Mouse (Mus musculus) limb, embryonic 11.5 days (tissue): ENCODE measurements around the gene Coa5. TPM values are rescaled to one million over a fixed set of nuclear protein-coding genes. Genes with fewer than 3 reads are reported as not detected.

Experiments
- ATAC-seq: fragments of 200-750 bp; cut with Nextera tagmentation; 2 replicates; pipeline ENCODE4 v1.8.0; 2017; ENCODE audit warnings: low read depth; ENCODE audit not compliant: insufficient number of reproducible peaks, low FRiP score, low TSS enrichment
- DNase-seq: peaks from one replicate; pipeline ENCODE4 v3.0.0-alpha.2; 2015; ENCODE audit warnings: low spot score
- H3K27ac ChIP-seq: fragments of 300-500 bp; sonication (generic); replicated peaks from 2 replicates; pipeline ENCODE4 v1.5.1; 2014; ENCODE audit warnings: low read depth, mild to moderate bottlenecking, low read length
- H3K27me3 ChIP-seq: fragments of 300-500 bp; sonication (generic); 2 replicates; pipeline ENCODE4 v1.6.1; 2014; ENCODE audit warnings: mild to moderate bottlenecking, low read length, mixed read lengths; ENCODE audit not compliant: control insufficient read depth, insufficient read depth
- H3K36me3 ChIP-seq: fragments of 300-500 bp; sonication (generic); 2 replicates; pipeline ENCODE4 v1.6.1; 2014; ENCODE audit warnings: mild to moderate bottlenecking, low read length, moderate library complexity, mixed read lengths; ENCODE audit not compliant: control insufficient read depth, insufficient read depth
- H3K4me1 ChIP-seq: fragments of 300-500 bp; sonication (generic); 2 replicates; pipeline ENCODE4 v1.6.1; 2014; ENCODE audit warnings: low read length, mixed read lengths; ENCODE audit not compliant: control insufficient read depth, insufficient read depth
- H3K4me2 ChIP-seq: fragments of 300-500 bp; sonication (generic); 2 replicates; pipeline ENCODE4 v1.6.1; 2014; ENCODE audit warnings: low read depth, mild to moderate bottlenecking, moderate library complexity; ENCODE audit not compliant: severe bottlenecking
- H3K4me3 ChIP-seq: fragments of 300-500 bp; sonication (generic); 2 replicates; pipeline ENCODE4 v1.5.1; 2014; ENCODE audit warnings: low read depth, low read length
- H3K9ac ChIP-seq: fragments of 300-500 bp; sonication (generic); 2 replicates; pipeline ENCODE4 v1.6.1; 2014; ENCODE audit warnings: mild to moderate bottlenecking, low read length
- H3K9me3 ChIP-seq: fragments of 300-500 bp; sonication (generic); 2 replicates; pipeline ENCODE4 v1.6.1; 2016; ENCODE audit warnings: low read length; ENCODE audit not compliant: control insufficient read depth
- WGBS: fragments of 180-500 bp; shearing (Covaris S2); extraction: QIAGEN DNeasy Blood & Tissue Kit; methylation state at CpG from one replicate; pipeline ENCODE4 v1.1.7; 2014; 5-methylcytosine and 5-hydroxymethylcytosine counted together
- polyA plus RNA-seq: library from polyadenylated mRNA; unstranded; fragments of >200 nt; fragmentation: Nextera tagmentation; extraction: Ambion mirVana; gene quantifications from 2 replicates; pipeline ENCODE4 v1.2.1, GENCODE M21; 2014

The Coa5 gene
- polyA plus RNA-seq, 1 experiment from 2014 or later: 58.8 TPM

GRCm38 (mm10) chr1:37448361-37449095 is 18.6 kb upstream of the Coa5 start:
- Histone ChIP-seq H3K27ac (no peak overlapping the region), H3K36me3 (no peaks in the 10 kb centered on the region), H3K4me3 (no peak overlapping the region), H3K9ac (no peak overlapping the region), H3K4me2 (no peak overlapping the region), H3K4me1 (no peaks in the 10 kb centered on the region), H3K9me3 (no peaks in the 10 kb centered on the region), H3K27me3 (no peaks in the 10 kb centered on the region)
- ATAC-seq (no peak), DNase-seq (peak; percentile 54)
- WGBS: 81% methylated on average over 10 of the region's 10 CpGs

- Histone ChIP-seq H3K36me3 (peaks cover 4% of the 10 kb centered on the region; the same call in 1 of the 2 replicates), H3K9ac (no peak overlapping the region), H3K27me3 (no peaks in the 10 kb centered on the region), H3K4me1 (no peaks in the 10 kb centered on the region), H3K4me3 (no peak overlapping the region), H3K9me3 (no peaks in the 10 kb centered on the region), H3K4me2 (no peak overlapping the region), H3K27ac (no peak overlapping the region)
- DNase-seq (no peak), ATAC-seq (no peak)
- WGBS: 94% methylated on average over 16 of the region's 16 CpGs
These were observed 13.2 kb upstream of the Coa5 start for GRCm38 (mm10) chr1:37442848-37443835.

- Histone ChIP-seq H3K4me3 (no peak overlapping the region), H3K27me3 (no peaks in the 10 kb centered on the region), H3K27ac (no peak overlapping the region), H3K9ac (no peak overlapping the region), H3K4me2 (no peak overlapping the region), H3K4me1 (no peaks in the 10 kb centered on the region; the same call in 1 of the 2 replicates), H3K9me3 (no peaks in the 10 kb centered on the region), H3K36me3 (peaks cover 25% of the 10 kb centered on the region)
- no peak for DNase-seq
- no peak for ATAC-seq
- WGBS: 91% methylated on average over 3 of the region's 3 CpGs
These were observed 6.5 kb upstream of the Coa5 start for GRCm38 (mm10) chr1:37436419-37436818.

- Histone ChIP-seq H3K27ac (0 out of 2 replicates have a peak overlapping the region, but pooled peaks have one; percentile 30), H3K9ac (peak overlapping the region; percentile 85), H3K4me3 (peak overlapping the region; percentile 92), H3K4me2 (peak overlapping the region; percentile 69), H3K9me3 (no peaks in the 10 kb centered on the region), H3K27me3 (no peaks in the 10 kb centered on the region), H3K36me3 (peaks cover 13% of the 10 kb centered on the region; the same call in 1 of the 2 replicates), H3K4me1 (peaks cover 6% of the 10 kb centered on the region)
- DNase-seq (no peak), ATAC-seq (peak; percentile 5; the same call in 1 of the 2 replicates)
- 2% methylated on average over 40 of the region's 40 CpGs for WGBS
These were observed 466 bp upstream of the Coa5 start for GRCm38 (mm10) chr1:37430297-37430840.

GRCm38 (mm10) chr1:37428911-37429310 is 992 bp downstream of the Coa5 start:
- Histone ChIP-seq H3K9ac (no peak overlapping the region; the same call in 1 of the 2 replicates), H3K27ac (no peak overlapping the region), H3K27me3 (no peaks in the 10 kb centered on the region), H3K4me1 (peaks cover 6% of the 10 kb centered on the region), H3K36me3 (peaks cover 13% of the 10 kb centered on the region), H3K4me3 (peak overlapping the region; percentile 92), H3K4me2 (peak overlapping the region; percentile 80), H3K9me3 (peaks cover 3% of the 10 kb centered on the region; the same call in 1 of the 2 replicates)
- ATAC-seq (no peak), DNase-seq (no peak)
- WGBS: 60% methylated on average over 2 of the region's 2 CpGs

- Histone ChIP-seq H3K4me1 (peaks cover 6% of the 10 kb centered on the region), H3K4me3 (no peak overlapping the region), H3K36me3 (peaks cover 10% of the 10 kb centered on the region), H3K9ac (no peak overlapping the region), H3K4me2 (no peak overlapping the region), H3K27ac (no peak overlapping the region), H3K9me3 (peaks cover 3% of the 10 kb centered on the region; the same call in 1 of the 2 replicates), H3K27me3 (no peaks in the 10 kb centered on the region)
- ATAC-seq (no peak), DNase-seq (no peak)
- WGBS: 95% methylated on average over 8 of the region's 8 CpGs
These were observed 2.6 kb downstream of the Coa5 start for GRCm38 (mm10) chr1:37427144-37427875.

- ATAC-seq (no peak), DNase-seq (no peak)
- peaks cover 12% of the 10 kb centered on the region for H3K36me3 ChIP-seq
- no peak overlapping the region for H3K9ac ChIP-seq
- no peak overlapping the region for H3K27ac ChIP-seq
- H3K4me3 ChIP-seq: no peak overlapping the region
- 83% methylated on average over 1 of the region's 1 CpGs for WGBS
- H3K4me1 ChIP-seq: no peaks in the 10 kb centered on the region
- no peaks in the 10 kb centered on the region for H3K27me3 ChIP-seq
- H3K4me2 ChIP-seq: no peak overlapping the region
- H3K9me3 ChIP-seq: peaks cover 2% of the 10 kb centered on the region; the same call in 1 of the 2 replicates
These were observed 10.5 kb downstream of the Coa5 start for GRCm38 (mm10) chr1:37419420-37419819.
